Comparison of ENCODE assay signal across 11 mouse cellular contexts in genomic region chr14:33498849-33499248, GRCm38 (mm10). TPM values are rescaled to one million over a fixed set of nuclear protein-coding genes. Genes with fewer than 3 reads are reported as not detected.
A peak's percentile ranks its signal among the peaks of the same experiment; 100 is the strongest.
DNase-seq lines count a peak whose midpoint lies in the region; ATAC-seq and TF ChIP-seq lines count a peak whose summit lies in the region.
"Had no signal": no experiment of that assay in that cellular context is flagged by ENCODE, and none has a peak within 500 bp of the region (broad histone marks: within the 10 kb centered on the region; RNA-seq: fewer than 3 reads in every experiment).

No protein-coding gene starts in this region.

- no peak for TF ChIP-seq POLR2A in heart, adult 2 months (IDR thresholded peaks at IDR 0.05; ENCODE audit: insufficient read depth, low read depth, low read length)

- H3K4me2 ChIP-seq in kidney, embryonic 14.5 days (replicated peaks; ENCODE audit: low read depth, low read length) = no peak overlapping the region
- H3K4me2 ChIP-seq in intestine, postnatal 0 days (replicated peaks; ENCODE audit: low read depth) = no peak overlapping the region
- H3K4me2 ChIP-seq: limb, embryonic 13.5 days had no signal

- H3K9ac ChIP-seq in kidney, embryonic 14.5 days (ENCODE audit: low read depth, low read length) = no peak overlapping the region
- no peak overlapping the region for H3K9ac ChIP-seq in heart, adult 2 months (ENCODE audit: low read depth, low read length)
- no peak overlapping the region for H3K9ac ChIP-seq in intestine, postnatal 0 days (ENCODE audit: low read depth, low read length)
- H3K9ac ChIP-seq: limb, embryonic 13.5 days had no signal

- H3K79me2 ChIP-seq in heart, adult 2 months (replicated peaks; ENCODE audit: control insufficient read depth, insufficient read depth, low read length) = no peaks in the 10 kb centered on the region

- H3K4me3 ChIP-seq in kidney, embryonic 14.5 days (ENCODE audit: low read length) = no peak overlapping the region
- no peak overlapping the region for H3K4me3 ChIP-seq in heart, adult 2 months
- no peak overlapping the region for H3K4me3 ChIP-seq in intestine, postnatal 0 days (ENCODE audit: low read depth, low read length)
- H3K4me3 ChIP-seq: limb, embryonic 13.5 days; megakaryocyte, embryonic 14.5 days; myocyte had no signal

- no peak for DNase-seq in kidney, adult 8-10 months
- peak; percentile 6 for DNase-seq in Muller cell, postnatal 12 days (ENCODE audit: inconsistent ontology term)
- peak; percentile 41 to 62 for DNase-seq in heart, adult 2 months
- peak; percentile 23 for DNase-seq in heart, postnatal 4 days
- DNase-seq in embryo, embryonic 11 days = no peak
- DNase-seq: layer of hippocampus, adult 9-11 months had no signal

- no peaks in the 10 kb centered on the region for H3K27me3 ChIP-seq in kidney, embryonic 14.5 days (ENCODE audit: control insufficient read depth, insufficient read depth, low read length)
- no peaks in the 10 kb centered on the region for H3K27me3 ChIP-seq in heart, adult 2 months (ENCODE audit: control insufficient read depth, insufficient read depth, low read length)
- H3K27me3 ChIP-seq in intestine, postnatal 0 days (replicated peaks; ENCODE audit: control insufficient read depth, insufficient read depth, low read length) = no peaks in the 10 kb centered on the region
- H3K27me3 ChIP-seq: limb, embryonic 13.5 days had no signal

- no peak overlapping the region for H3K27ac ChIP-seq in kidney, embryonic 14.5 days (ENCODE audit: low read depth, low read length)
- H3K27ac ChIP-seq in heart, adult 2 months = no peak overlapping the region
- no peak overlapping the region for H3K27ac ChIP-seq in intestine, postnatal 0 days (ENCODE audit: low read depth, low read length)
- H3K27ac ChIP-seq: limb, embryonic 13.5 days had no signal

- intact Hi-C loops in heart, adult 2 months (cut with DNase I) = no loop called here

- TF ChIP-seq CTCF in heart, adult 2 months (IDR thresholded peaks at IDR 0.05) = no peak
- no peak for TF ChIP-seq CTCF in intestine, postnatal 0 days (IDR thresholded peaks at IDR 0.05; ENCODE audit: low read depth)

- no peaks in the 10 kb centered on the region for H3K9me3 ChIP-seq in kidney, embryonic 14.5 days (ENCODE audit: control insufficient read depth, low read length)
- H3K9me3 ChIP-seq in intestine, postnatal 0 days (ENCODE audit: control insufficient read depth) = no peaks in the 10 kb centered on the region
- H3K9me3 ChIP-seq: limb, embryonic 13.5 days; megakaryocyte, embryonic 14.5 days had no signal

- no peaks in the 10 kb centered on the region for H3K36me3 ChIP-seq in kidney, embryonic 14.5 days (ENCODE audit: control insufficient read depth, insufficient read depth, low read length)
- H3K36me3 ChIP-seq in heart, adult 2 months (ENCODE audit: control insufficient read depth, insufficient read depth, low read length) = no peaks in the 10 kb centered on the region
- H3K36me3 ChIP-seq in intestine, postnatal 0 days (ENCODE audit: control insufficient read depth, insufficient read depth) = no peaks in the 10 kb centered on the region
- H3K36me3 ChIP-seq: limb, embryonic 13.5 days had no signal

- no peaks in the 10 kb centered on the region for H3K4me1 ChIP-seq in kidney, embryonic 14.5 days (ENCODE audit: control insufficient read depth, insufficient read depth, low read length)
- peaks cover 8% of the 10 kb centered on the region for H3K4me1 ChIP-seq in heart, adult 2 months (ENCODE audit: control insufficient read depth, insufficient read depth, low read length)
- no peaks in the 10 kb centered on the region for H3K4me1 ChIP-seq in intestine, postnatal 0 days (replicated peaks; ENCODE audit: control insufficient read depth, insufficient read depth, low read length)
- H3K4me1 ChIP-seq: limb, embryonic 13.5 days; megakaryocyte, embryonic 14.5 days had no signal

- ATAC-seq in kidney, embryonic 14.5 days (ENCODE audit: low FRiP score, low TSS enrichment) = 0 out of 2 replicates have a peak, but pooled peaks have one; percentile 28
- ATAC-seq in intestine, postnatal 0 days = no peak

- TF ChIP-seq EP300 in heart, adult 2 months (IDR thresholded peaks at IDR 0.05; ENCODE audit: insufficient read depth, low read depth, low read length) = no peak

- WGBS in kidney, embryonic 14.5 days = 58% methylated on average over 3 of the region's 3 CpGs
- WGBS in heart, adult 2 months = 40% methylated on average over 3 of the region's 3 CpGs
- WGBS in intestine, postnatal 0 days = 46% methylated on average over 3 of the region's 3 CpGs

RNA-seq across cellular contexts. Expression of gene Frmpd2, which starts 27.4 kb away (rescaled TPM):
- polyA plus RNA-seq in kidney, embryonic 14.5 days (2014; fragmentation: Nextera tagmentation; extraction: Ambion mirVana) = not detected in 2 replicates
- not detected for total RNA-seq in heart, adult 2 months (2021)
- polyA plus RNA-seq in heart, adult 2 months (2012; rRNA removed) = 0.15 and 0.21 TPM in 2 replicates
- total RNA-seq in heart, postnatal 4 days (2021) = under 1 TPM; 0.21 to 0.32 TPM
- polyA plus RNA-seq in intestine, postnatal 0 days (2015; fragmentation: Nextera tagmentation; extraction: Ambion mirVana) = not detected in 2 replicates
- polyA plus RNA-seq: limb, embryonic 13.5 days; myocyte had no signal

RNA-seq across cellular contexts. Expression of gene Mapk8, which starts 51.9 kb away (rescaled TPM):
- polyA plus RNA-seq in kidney, embryonic 14.5 days (2014; fragmentation: Nextera tagmentation; extraction: Ambion mirVana) = 23.1 and 24.5 TPM in 2 replicates
- total RNA-seq in heart, adult 2 months (2021) = 10 to 100 TPM; 26.2 to 29.5 TPM
- 7.3 and 20.6 TPM in 2 replicates for polyA plus RNA-seq in heart, adult 2 months (2012; rRNA removed)
- total RNA-seq in heart, postnatal 4 days (2021) = 10 to 100 TPM; 52.3 to 54.7 TPM
- 7.1 and 8.6 TPM in 2 replicates for polyA plus RNA-seq in intestine, postnatal 0 days (2015; fragmentation: Nextera tagmentation; extraction: Ambion mirVana)

Comparison
In these comparisons a context has a peak if more than half of its experiments do, and no peak if none do; other contexts are left out.
1. DNase-seq: peak in Muller cell, postnatal 12 days (single experiment), heart, adult 2 months (2 of 2) and heart, postnatal 4 days (single experiment); none in kidney, adult 8-10 months (0 of 2) and embryo, embryonic 11 days (single experiment).